Mouse (Mus musculus): ENCODE data around the gene Map3k7cl. TPM values are rescaled to one million over a fixed set of nuclear protein-coding genes. Genes with fewer than 3 reads are reported as not detected.

Map3k7cl gene
- total RNA-seq, 1 experiment, result not detected

DNA sequence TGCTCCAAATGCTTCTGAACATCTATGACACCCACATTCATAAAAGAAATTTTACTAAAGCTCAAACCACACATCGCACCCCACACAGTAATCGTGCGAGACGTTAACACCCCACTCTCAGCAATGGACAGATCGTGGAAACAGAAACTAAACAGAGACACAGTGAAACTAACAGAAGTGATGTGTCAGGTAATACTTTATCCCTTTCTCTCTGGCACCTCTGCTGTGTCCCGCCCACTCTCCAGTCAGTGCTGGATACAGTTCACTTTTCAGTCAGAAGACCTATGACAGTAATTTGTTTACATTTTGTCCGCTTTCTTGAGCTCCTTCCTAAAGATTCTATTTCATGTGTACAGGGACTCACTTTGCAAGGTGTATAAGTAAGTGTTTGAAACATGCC is 89.1 kb downstream of the Map3k7cl start:
- Histone ChIP-seq H3K4me1 (ENCODE audit: control insufficient read depth in 2 of 2, insufficient read depth in 2 of 2, low read length in 2 of 2, poor library complexity in 1 of 2) (no peaks in the 10 kb centered on the region), H3K27ac (ENCODE audit: insufficient read depth, low read depth, low read length, poor library complexity, severe bottlenecking) (no peak overlapping the region), H3K4me3 (ENCODE audit: insufficient read depth in 1 of 2, low read depth in 1 of 2, low read length in 2 of 2, poor library complexity in 1 of 2, severe bottlenecking in 1 of 2) (no peak overlapping the region), H3K9ac (ENCODE audit: insufficient read depth, low read depth, low read length, poor library complexity, severe bottlenecking) (no peak overlapping the region), H3K36me3 (ENCODE audit: control insufficient read depth, insufficient read depth, low read length, poor library complexity, severe bottlenecking) (no peaks in the 10 kb centered on the region), H3K9me3 (ENCODE audit: control insufficient read depth, insufficient read depth, low read depth, low read length) (no peaks in the 10 kb centered on the region)
- in situ Hi-C loops (cut with MboI; ENCODE audit: low sequenced_read_pairs in 2 of 2, unreplicated experiment in 2 of 2), result no loop called here
- TF ChIP-seq ZNF384 (IDR thresholded peaks at IDR 0.05; ENCODE audit: low read depth, low read length), result no peak
- no peak for TF ChIP-seq HCFC1 (IDR thresholded peaks at IDR 0.05; ENCODE audit: borderline replicate concordance, insufficient read depth, low read length)
- no peak for DNase-seq (ENCODE audit: low read depth, low spot score)

DNA sequence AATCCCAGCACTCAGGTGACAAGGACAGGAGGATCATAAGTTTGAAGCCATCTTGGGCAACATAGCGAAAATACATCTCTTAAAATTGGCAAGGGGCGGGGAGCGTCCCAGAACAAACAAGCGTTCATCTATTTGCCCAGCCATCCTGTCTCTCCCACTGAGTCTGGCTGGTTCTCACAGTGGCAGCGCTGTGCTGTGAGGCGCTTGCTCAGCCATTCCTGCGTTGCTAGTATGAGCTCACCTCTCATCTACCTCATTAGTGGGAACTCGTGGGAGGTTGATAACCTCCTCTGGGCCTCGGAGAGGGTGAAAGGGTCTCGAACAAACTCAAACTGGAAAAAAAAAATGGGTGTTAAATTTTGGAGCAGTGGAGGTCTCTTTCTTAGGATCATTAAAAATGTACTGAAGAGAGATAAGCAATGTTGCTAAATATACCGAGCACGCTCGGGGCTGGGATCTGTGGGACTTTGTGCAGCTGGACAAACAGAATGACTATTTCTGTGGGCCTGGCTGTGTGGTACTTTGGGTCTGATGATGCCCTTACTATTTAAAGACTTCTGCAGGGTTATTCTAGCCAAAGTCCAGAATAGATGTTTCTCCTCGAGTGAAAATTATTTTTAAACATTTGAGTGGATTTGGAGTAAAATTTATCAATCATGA is 91.1 kb downstream of the Map3k7cl start:
- Histone ChIP-seq H3K9me3 (ENCODE audit: control insufficient read depth, insufficient read depth, low read depth, low read length) (no peaks in the 10 kb centered on the region), H3K27ac (ENCODE audit: insufficient read depth, low read depth, low read length, poor library complexity, severe bottlenecking) (no peak overlapping the region), H3K36me3 (ENCODE audit: control insufficient read depth, insufficient read depth, low read length, poor library complexity, severe bottlenecking) (no peaks in the 10 kb centered on the region), H3K4me1 (ENCODE audit: control insufficient read depth in 2 of 2, insufficient read depth in 2 of 2, low read length in 2 of 2, poor library complexity in 1 of 2) (no peaks in the 10 kb centered on the region), H3K4me3 (ENCODE audit: insufficient read depth in 1 of 2, low read depth in 1 of 2, low read length in 2 of 2, poor library complexity in 1 of 2, severe bottlenecking in 1 of 2) (no peak overlapping the region), H3K9ac (ENCODE audit: insufficient read depth, low read depth, low read length, poor library complexity, severe bottlenecking) (no peak overlapping the region)
- TF ChIP-seq ZC3H11A (IDR thresholded peaks at IDR 0.05; ENCODE audit: borderline replicate concordance, low read depth, low read length), result no peak
- DNase-seq (ENCODE audit: low read depth, low spot score), result no peak
- in situ Hi-C loops (cut with MboI; ENCODE audit: low sequenced_read_pairs in 2 of 2, unreplicated experiment in 2 of 2), result no loop called here

Other genes starting within 250 kb of the Map3k7cl start
- gene N6amt1, start 199.1 kb upstream of the Map3k7cl start, total RNA-seq (2012; rRNA removed), result 7.5 and 9.3 TPM in 2 replicates
- 21.8 and 22.7 TPM in 2 replicates for gene Ltn1, start 120.7 kb upstream of the Map3k7cl start, total RNA-seq (2012; rRNA removed)
- 3.2 and 4.6 TPM in 2 replicates for gene Rwdd2b, start 112.8 kb upstream of the Map3k7cl start, total RNA-seq (2012; rRNA removed)
- 47.1 and 51.0 TPM in 2 replicates for gene Usp16, start 98.6 kb upstream of the Map3k7cl start, total RNA-seq (2012; rRNA removed)
- 271 and 355 TPM in 2 replicates for gene Cct8, start 57.5 kb upstream of the Map3k7cl start, total RNA-seq (2012; rRNA removed)
- 16.9 and 19.5 TPM in 2 replicates for gene Bach1, start 145.6 kb downstream of the Map3k7cl start, total RNA-seq (2012; rRNA removed)

Data from ES-E14 (cell line).